Mouse (Mus musculus): ENCODE measurements around the gene Nudt7. TPM values are rescaled to one million over a fixed set of nuclear protein-coding genes. Genes with fewer than 3 reads are reported as not detected.

The Nudt7 gene
- polyA plus RNA-seq, 1 experiment from 2014 or later: 17.4 TPM

DNA sequence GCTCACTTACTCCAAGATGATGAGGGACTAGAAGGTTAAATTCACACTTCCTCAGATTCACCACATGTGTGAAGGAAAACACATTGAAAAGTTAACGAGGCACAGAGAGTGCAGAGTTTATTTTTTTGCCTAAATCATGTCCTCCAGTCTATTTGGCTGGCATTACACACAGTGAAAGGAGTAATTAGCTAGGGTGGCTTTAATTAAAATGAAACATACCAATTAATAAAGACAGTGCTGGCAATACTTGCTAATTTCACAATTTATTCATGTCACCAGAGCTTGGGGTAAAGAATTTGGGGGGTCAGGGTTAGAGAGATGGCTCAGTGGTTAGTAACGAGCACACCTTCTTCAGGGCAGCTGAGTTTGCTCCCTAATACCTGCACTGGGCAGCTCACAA lies 25.2 kb downstream of the Nudt7 start:
- 52% methylated on average over 2 of the region's 2 CpGs for WGBS
- Histone ChIP-seq H3K4me3 (replicated peaks) (no peak overlapping the region), H3K4me1 (no peaks in the 10 kb centered on the region), H3K9me3 (replicated peaks) (no peaks in the 10 kb centered on the region), H3K36me3 (no peaks in the 10 kb centered on the region), H3K27me3 (no peaks in the 10 kb centered on the region), H3K4me2 (no peak overlapping the region), H3K9ac (no peak overlapping the region), H3K27ac (no peak overlapping the region)
- ATAC-seq (replicated peaks; ENCODE audit: low FRiP score): no peak

DNA sequence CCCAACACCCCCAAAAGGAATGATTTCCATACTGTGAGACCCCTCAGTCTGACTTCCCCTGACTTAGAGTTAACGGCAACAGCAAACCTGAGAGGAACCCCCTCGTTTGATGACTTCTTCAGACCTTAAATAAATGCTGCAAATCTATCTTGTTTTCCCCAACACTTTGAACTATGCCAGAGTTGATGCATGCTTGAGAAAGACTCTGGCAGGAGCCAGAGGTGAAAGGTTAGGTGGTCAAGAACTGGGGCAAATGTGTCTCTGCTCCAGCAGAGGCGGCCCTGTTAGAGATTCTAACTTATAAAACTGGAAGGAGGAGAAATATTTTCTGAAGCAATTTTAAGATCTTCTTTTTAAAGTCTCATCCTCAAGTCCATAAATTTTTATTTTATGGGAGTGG lies 26.3 kb downstream of the Nudt7 start:
- Histone ChIP-seq H3K27ac (no peak overlapping the region), H3K27me3 (no peaks in the 10 kb centered on the region), H3K4me1 (no peaks in the 10 kb centered on the region), H3K4me3 (replicated peaks) (no peak overlapping the region), H3K4me2 (no peak overlapping the region), H3K36me3 (no peaks in the 10 kb centered on the region), H3K9me3 (replicated peaks) (no peaks in the 10 kb centered on the region), H3K9ac (no peak overlapping the region)
- no peak for ATAC-seq (replicated peaks; ENCODE audit: low FRiP score)
- 60% methylated on average over 3 of the region's 3 CpGs for WGBS

DNA sequence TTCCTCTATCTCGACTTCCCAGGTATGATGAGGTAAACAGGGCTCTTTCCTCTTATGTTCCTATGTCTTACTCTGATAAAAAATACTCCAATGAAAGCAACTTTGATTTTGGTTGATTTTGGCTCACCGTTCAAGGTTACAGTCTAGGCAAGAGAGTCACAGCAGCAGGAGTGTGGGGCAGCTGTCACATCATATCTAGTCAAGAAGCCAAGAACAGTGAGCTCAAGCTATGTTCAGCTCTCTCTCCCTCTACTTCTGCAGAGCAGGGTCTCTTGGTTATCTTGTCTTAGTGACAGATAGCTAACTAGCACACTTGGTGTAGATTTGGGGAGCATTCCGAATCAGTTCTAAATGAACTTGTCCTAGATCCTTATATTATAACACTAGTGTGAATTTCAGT lies 30.5 kb downstream of the Nudt7 start:
- 85% methylated on average over 3 of the region's 3 CpGs for WGBS
- H3K27me3 ChIP-seq: no peaks in the 10 kb centered on the region
- no peaks in the 10 kb centered on the region for H3K9me3 ChIP-seq (replicated peaks)
- no peak overlapping the region for H3K4me3 ChIP-seq (replicated peaks)
- H3K27ac ChIP-seq: no peak overlapping the region
- no peak for ATAC-seq (replicated peaks; ENCODE audit: low FRiP score)
- no peak overlapping the region for H3K4me2 ChIP-seq
- no peaks in the 10 kb centered on the region for H3K4me1 ChIP-seq
- no peak overlapping the region for H3K9ac ChIP-seq
- H3K36me3 ChIP-seq: no peaks in the 10 kb centered on the region

DNA sequence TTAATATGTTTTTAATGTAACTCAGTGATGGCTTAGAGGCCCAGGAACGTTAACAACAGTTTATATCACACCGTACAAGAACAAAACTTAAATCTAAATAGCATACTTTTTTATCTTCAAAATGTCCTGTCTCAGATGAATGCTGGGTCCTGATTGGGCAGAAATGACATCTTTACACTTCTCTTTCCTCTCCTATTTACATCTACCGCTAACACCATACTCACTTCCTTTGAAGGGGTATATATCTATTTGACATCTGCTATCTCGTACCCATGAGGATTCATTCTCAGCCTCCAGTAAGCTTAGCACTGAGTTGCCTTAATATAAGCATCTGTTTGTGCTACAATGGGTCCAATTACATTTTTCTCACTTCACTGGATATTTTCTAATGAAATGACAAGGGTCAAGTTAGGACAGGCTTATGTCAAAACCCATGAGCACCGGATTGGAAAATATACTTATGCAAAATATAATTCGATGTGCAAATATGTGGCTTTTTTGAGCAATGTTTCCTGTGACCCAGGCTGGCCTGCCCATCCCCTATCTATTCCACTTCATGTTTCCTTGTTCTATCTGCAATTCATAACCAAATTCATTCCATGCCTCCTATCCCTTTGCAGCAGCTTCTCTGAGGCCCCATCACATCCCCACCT lies 31.2 kb downstream of the Nudt7 start:
- 83% methylated on average over 6 of the region's 6 CpGs for WGBS

DNA sequence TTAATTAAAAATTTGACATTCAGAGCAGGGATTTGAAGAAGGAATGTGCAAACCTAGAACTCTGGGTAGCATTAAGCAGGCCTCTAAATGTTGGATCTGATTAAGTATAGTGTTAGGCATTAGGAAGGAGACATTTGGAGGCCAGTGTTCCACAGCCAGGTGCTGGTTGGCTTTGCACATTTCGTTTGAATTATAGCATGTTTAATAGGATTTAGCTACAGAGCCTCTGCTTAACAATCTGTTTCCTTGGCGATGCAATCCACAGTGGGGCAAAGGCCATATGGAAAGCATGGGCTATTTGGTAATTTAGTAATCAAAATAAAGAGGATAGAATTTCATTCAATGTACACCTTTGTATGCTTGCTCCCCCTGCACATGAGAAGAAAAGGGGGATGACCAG lies 32.4 kb downstream of the Nudt7 start:
- Histone ChIP-seq H3K4me1 (no peaks in the 10 kb centered on the region), H3K9me3 (replicated peaks) (no peaks in the 10 kb centered on the region), H3K9ac (no peak overlapping the region), H3K4me2 (no peak overlapping the region), H3K27me3 (no peaks in the 10 kb centered on the region), H3K27ac (no peak overlapping the region), H3K36me3 (no peaks in the 10 kb centered on the region), H3K4me3 (replicated peaks) (no peak overlapping the region)
- 63% methylated on average over 2 of the region's 2 CpGs for WGBS
- ATAC-seq (replicated peaks; ENCODE audit: low FRiP score): no peak

More for the DNA sequence above, 31.2 kb downstream of the Nudt7 start:
- H3K4me1 ChIP-seq: no peaks in the 10 kb centered on the region
- H3K4me3 ChIP-seq (replicated peaks): no peak overlapping the region
- H3K4me2 ChIP-seq: no peak overlapping the region
- ATAC-seq (replicated peaks; ENCODE audit: low FRiP score): no peak
- no peak overlapping the region for H3K27ac ChIP-seq
- no peak overlapping the region for H3K9ac ChIP-seq
- no peaks in the 10 kb centered on the region for H3K27me3 ChIP-seq
- no peaks in the 10 kb centered on the region for H3K9me3 ChIP-seq (replicated peaks)
- no peaks in the 10 kb centered on the region for H3K36me3 ChIP-seq

DNA sequence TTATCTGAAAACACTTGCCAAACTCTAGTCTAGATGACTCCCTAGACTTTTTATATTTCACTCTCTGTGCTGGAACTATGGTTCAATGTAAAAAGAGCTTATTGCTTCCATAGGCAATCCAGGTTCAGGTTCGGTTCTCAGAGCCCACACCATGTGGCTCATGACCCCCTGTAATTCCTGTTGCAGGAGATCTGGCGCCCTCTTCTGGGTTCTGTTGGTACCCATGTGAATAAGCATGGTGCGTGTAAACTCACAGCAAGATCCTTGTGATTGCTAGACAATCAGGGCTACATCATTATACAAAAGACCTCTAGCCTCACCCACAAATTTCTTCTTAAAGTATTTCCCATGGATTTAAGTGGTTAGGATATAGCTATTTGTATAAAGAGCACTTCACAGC lies 43.4 kb downstream of the Nudt7 start:
- 72% methylated on average over 3 of the region's 3 CpGs for WGBS
- H3K4me2 ChIP-seq: no peak overlapping the region

DNA sequence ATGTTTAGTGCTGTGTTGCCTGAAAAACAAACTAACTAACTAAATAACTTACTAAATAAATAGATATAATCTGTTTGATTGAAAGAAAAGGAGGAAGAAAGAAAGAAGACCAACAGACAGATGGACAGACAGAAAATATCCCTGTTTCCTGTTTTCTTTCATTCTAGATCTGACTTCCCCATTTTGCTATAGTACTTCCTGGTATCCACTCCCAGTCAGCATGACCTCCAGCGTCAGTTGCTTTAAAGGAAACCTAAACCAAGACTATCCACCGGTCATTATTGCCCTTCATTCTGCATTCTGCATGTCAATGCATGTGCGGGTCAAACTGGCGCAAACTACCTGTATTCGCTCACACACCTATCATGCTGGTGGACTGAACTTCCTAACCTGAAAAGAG lies 60.0 kb downstream of the Nudt7 start:
- Histone ChIP-seq H3K4me2 (no peak overlapping the region), H3K36me3 (no peaks in the 10 kb centered on the region), H3K4me1 (no peaks in the 10 kb centered on the region), H3K9me3 (replicated peaks) (no peaks in the 10 kb centered on the region), H3K27me3 (no peaks in the 10 kb centered on the region), H3K9ac (no peak overlapping the region), H3K4me3 (replicated peaks) (no peak overlapping the region), H3K27ac (no peak overlapping the region)
- WGBS: 84% methylated on average over 5 of the region's 5 CpGs
- no peak for ATAC-seq (replicated peaks; ENCODE audit: low FRiP score)

More for the DNA sequence above, 43.4 kb downstream of the Nudt7 start:
- no peaks in the 10 kb centered on the region for H3K36me3 ChIP-seq
- no peak overlapping the region for H3K9ac ChIP-seq
- no peak for ATAC-seq (replicated peaks; ENCODE audit: low FRiP score)
- H3K4me3 ChIP-seq (replicated peaks): no peak overlapping the region
- H3K27ac ChIP-seq: no peak overlapping the region
- no peaks in the 10 kb centered on the region for H3K9me3 ChIP-seq (replicated peaks)
- no peaks in the 10 kb centered on the region for H3K4me1 ChIP-seq
- H3K27me3 ChIP-seq: no peaks in the 10 kb centered on the region

DNA sequence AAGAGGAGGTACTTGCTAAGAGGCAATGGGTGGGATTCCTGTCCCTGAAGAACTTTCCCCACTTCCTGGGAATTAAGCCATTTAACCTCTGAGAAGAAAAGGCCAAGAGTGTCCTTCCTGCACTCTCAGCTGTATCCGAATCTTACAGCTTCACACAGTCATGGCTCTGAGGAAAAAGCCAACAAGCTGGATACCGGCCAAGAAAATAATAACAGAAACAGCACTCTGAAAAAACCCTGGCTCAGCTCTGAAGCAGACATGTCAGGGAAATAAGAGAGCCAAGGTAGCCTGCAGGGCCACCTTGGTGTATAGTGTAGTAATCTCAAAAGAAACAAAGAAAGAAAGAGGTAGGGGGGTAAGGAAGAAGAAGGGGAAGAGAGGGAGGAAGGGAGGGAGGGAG lies 65.6 kb downstream of the Nudt7 start:
- Histone ChIP-seq H3K27ac (no peak overlapping the region), H3K9me3 (replicated peaks) (no peaks in the 10 kb centered on the region), H3K4me1 (no peaks in the 10 kb centered on the region), H3K9ac (no peak overlapping the region), H3K4me2 (no peak overlapping the region), H3K27me3 (peaks cover 14% of the 10 kb centered on the region), H3K4me3 (replicated peaks) (no peak overlapping the region), H3K36me3 (no peaks in the 10 kb centered on the region)
- ATAC-seq (replicated peaks; ENCODE audit: low FRiP score): no peak
- 53% methylated on average over 2 of the region's 2 CpGs for WGBS

Other genes with a start within 250 kb of the Nudt7 start
- gene Vat1l, start 72.1 kb downstream of the Nudt7 start, polyA plus RNA-seq (2015; fragmentation: Nextera tagmentation; extraction: Ambion mirVana): 5.1 and 5.4 TPM in 2 replicates